Mouse (Mus musculus) left cerebral cortex, adult 18-20 months (tissue): ENCODE measurements at regions not wholly inside any gene's neighbourhood (a gene's known extent, or its start where the extent isn't known, plus 50 kb on each side); places are given as distances from the start of the nearest gene placed in this dataset.

Experiments
- DNase-seq, 2 experiments: peaks; one replicate each; pipeline ENCODE4 v3.0.0; 2021 to 2022; ENCODE audit warnings: low spot score in 2 of 2, mixed read lengths in 1 of 2

GRCm38 (mm10) chr2:52804106-52804825 lies 53.4 kb upstream of the Fmnl2 start:
- DNase-seq: peak; percentile 5 to 21

- DNase-seq: no peak
Measured at GRCm38 (mm10) chr2:52804826-52805149, 52.9 kb upstream of the Fmnl2 start.

- no peak for DNase-seq
Measured at GRCm38 (mm10) chr2:52807826-52808225, 49.8 kb upstream of the Fmnl2 start.
